Mouse (Mus musculus): Measurements from ENCODE around the gene Larp6.

Larp6 gene

DNA sequence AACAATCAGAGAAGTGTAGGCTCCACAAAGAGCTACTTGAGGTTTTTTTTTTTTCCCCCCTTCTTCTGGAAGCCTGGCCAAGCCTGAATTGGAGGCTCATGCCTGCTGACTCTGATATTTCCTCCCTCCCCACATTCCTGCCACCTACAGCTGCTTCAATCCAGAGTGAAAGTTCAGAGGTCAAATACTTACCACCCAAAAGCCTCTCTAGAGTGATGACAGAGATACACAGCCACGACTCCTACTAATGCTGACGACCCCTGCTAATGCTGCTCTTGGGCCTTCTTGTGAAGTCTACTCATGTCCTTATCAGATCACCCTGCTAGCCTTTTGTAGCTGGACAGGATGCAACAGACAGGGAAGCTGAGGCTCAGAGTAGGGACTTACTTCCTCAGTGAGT lies 52.4 kb downstream of the Larp6 start:
- DNase-seq (ENCODE audit: low spot score) = no peak

DNA sequence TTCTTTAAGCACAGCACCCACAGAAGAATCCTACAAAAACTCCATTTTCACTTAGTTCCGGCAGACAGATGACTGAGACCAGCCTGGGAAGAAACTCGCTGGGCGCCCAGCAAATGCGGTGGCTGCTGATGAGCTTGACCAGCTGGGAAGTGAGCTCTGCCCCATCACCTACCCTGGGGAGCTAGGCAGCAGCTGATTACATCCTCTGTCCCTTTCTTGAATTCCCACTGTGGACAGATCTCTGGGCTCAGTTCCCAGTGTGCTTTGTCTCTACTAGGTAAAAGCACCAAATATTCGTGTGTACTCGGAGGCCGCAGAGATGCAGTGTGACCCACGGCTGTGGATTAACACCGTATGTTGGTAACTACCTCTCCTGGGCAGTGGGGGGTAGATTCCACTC lies 55.6 kb downstream of the Larp6 start:
- no peak for DNase-seq (ENCODE audit: low spot score)

DNA sequence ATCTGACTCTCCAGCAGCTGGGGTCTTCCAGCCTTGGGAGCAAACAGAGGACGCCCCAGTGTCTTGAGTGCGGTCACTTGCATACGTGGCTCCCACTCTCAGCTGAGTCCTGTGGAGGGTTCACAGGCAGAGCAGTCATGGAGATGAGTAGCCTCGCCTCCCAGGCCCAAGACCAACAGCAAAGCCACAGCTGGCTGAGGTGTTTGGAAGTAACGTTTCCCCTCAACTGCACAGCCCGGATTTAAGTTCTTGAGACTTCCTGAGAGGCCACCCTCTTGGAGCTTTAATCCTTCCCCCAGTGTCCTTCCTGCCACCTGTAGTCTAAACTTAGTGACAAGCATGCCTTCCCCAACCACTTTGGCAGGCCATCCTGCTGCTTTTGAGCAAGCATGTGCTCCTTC lies 56.9 kb downstream of the Larp6 start:
- DNase-seq (ENCODE audit: low spot score) = no peak

DNA sequence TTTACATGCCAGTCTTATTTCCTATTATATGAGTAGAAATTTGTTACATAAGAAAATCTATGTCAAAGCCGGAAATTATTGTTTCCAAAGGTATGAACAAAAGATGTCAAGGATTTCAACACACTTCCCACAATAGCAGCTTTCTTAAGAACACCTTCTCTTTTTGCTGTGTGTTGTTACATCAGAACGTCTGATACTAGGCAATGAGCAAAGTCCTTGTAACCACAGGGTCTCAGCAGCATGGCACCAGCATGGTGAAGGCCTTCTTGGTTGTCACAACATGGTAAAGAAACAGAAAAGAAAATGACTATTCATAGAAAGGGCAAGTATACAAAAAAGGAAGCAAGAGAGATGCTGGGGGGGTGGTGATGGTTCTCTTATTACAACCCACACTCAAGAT lies 60.9 kb downstream of the Larp6 start:
- no peak for DNase-seq (ENCODE audit: low spot score)

DNA sequence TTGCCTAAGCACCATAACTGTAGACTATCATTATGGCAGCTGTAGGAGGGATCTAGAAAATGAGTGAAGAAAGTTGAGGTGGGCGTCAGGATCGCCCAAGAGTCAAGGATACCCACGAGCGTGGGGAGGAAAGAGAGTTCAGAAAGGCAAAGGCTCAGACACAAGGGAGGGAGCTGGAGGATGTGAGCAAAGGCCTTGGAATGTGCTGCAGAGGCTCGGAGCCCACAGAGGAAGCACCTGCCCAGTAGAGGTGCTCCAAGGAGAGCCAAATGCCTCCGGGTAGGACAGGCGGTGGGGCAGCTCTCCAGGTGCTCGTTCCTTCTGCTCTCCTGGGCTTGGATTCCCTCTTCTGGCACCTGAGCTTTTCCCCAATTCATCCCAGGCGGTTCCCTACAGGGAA lies 64.1 kb downstream of the Larp6 start:
- DNase-seq (ENCODE audit: low spot score) = no peak

DNA sequence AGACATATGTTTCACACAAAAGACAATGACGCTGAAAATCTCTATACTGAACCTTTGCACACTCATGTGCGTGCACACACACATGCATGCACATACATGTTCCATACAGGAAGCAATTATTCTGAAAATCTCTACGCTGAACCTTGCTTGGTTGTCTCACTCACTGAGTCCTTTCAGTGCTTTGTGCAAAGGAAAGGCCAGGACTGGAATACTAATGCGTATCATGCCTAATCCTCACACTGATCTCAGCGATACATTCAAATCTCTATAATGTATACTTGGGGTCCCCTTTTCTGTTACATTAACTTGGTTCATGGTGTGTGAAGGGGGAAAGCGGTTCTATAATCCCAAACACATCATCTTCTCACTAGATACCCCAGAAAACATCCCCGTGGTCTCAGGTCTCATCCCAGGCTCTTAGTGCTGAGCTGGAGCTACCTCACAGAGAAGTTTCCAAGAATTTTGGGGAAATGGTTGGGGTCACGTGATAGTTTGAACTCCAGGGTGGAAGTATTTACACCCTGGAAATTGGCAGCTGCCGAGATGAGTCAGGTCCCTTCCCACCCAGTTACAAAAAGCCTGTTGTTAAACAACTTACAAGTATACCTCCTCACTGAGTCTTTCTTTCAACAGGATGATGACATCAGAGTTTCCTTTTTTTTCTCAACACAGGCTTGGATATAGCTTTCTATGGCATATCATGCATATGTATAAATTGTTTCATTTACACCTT lies 69.4 kb downstream of the Larp6 start:
- DNase-seq (ENCODE audit: low spot score) = no peak

DNA sequence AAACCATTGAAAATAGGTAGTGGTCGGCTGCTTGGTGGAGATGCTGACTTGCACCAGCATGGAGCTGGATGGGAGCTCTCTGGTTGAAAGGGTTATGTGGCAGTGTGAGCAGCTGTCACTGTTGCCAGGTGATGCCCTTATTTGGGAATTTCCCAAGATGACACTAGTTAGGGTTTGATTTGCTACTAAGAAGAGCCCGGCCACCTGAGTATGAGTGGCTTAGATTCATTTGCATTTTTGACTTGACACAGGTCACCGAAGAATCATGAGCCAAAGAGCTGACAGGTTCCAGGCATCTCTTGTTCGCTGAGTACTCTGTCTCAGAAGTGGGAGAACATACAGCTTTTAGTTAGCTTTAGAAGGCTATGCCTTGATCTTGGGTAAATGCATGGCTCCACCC lies 72.3 kb downstream of the Larp6 start:
- DNase-seq (ENCODE audit: low spot score) = no peak

DNA sequence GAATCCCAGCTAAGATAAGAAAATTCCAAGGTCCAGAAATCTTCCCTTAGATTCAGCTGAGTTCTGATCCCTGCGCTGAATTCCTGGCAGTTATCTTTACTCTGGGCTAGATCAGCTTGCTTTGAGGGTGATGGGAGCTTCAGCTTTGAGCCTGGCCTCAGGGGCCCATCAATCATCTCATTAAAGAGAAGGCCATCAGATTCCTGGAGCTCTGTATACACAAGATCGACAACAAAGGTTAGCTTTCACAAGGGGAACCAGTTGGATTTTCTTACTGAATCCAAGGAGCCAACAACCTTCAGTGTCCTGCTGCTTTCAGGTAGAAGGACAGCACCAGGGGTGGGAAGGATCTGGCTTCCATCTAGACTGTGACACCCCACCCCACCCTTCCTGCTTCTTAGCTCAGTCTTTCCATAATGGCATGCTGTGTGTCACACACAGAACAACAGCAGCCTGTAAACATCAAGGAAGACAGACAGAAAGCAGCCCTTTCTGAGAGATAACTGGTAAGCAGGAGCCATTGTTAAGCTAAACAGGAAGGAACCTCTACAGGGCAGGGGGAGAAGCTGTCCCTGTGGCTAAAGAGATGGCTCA lies 74.8 kb downstream of the Larp6 start:
- DNase-seq (ENCODE audit: low spot score) = no peak
